Mouse (Mus musculus): ENCODE measurements around the gene Mrpl35. TPM values are rescaled to one million over a fixed set of nuclear protein-coding genes. Genes with fewer than 3 reads are reported as not detected.

The Mrpl35 gene
- polyA plus RNA-seq, 1 experiment from 2014 or later, result 65.2 TPM

- H3K27ac ChIP-seq (replicated peaks), result no peak overlapping the region
- ATAC-seq (ENCODE audit: low FRiP score, low TSS enrichment) (peak; percentile 93), DNase-seq (ENCODE audit: low spot score) (peak; percentile 90)
- H3K9me3 ChIP-seq (ENCODE audit: control insufficient read depth, low read length), result no peaks in the 10 kb centered on the region
- under 1% methylated on average over 19 of the region's 19 CpGs for WGBS
- H3K4me2 ChIP-seq (replicated peaks; ENCODE audit: low read depth), result peak overlapping the region; percentile 63
- no peaks in the 10 kb centered on the region for H3K4me1 ChIP-seq (replicated peaks; ENCODE audit: control insufficient read depth, insufficient read depth)
- no peaks in the 10 kb centered on the region for H3K27me3 ChIP-seq (ENCODE audit: control insufficient read depth, insufficient read depth, low read length)
- peaks cover under 1% of the 10 kb centered on the region; the same call in 1 of the 2 replicates for H3K36me3 ChIP-seq (ENCODE audit: control insufficient read depth, insufficient read depth, low read length)
- H3K4me3 ChIP-seq (ENCODE audit: low read depth, low read length), result peak overlapping the region; percentile 63
- H3K9ac ChIP-seq (ENCODE audit: low read length), result peak overlapping the region; percentile 66
- TF ChIP-seq EP300 (optimal IDR thresholded peaks at IDR 0.05) (peak; percentile 67), CTCF (IDR thresholded peaks at IDR 0.05; ENCODE audit: low read depth) (no peak)
Observed at GRCm38 (mm10) chr6:71823488-71823887, 3.3 kb downstream of the Mrpl35 start.

GRCm38 (mm10) chr6:71823085-71823484 lies 3.7 kb downstream of the Mrpl35 start:
- DNase-seq (ENCODE audit: low spot score) (no peak), ATAC-seq (ENCODE audit: low FRiP score, low TSS enrichment) (no peak)
- Histone ChIP-seq H3K9me3 (ENCODE audit: control insufficient read depth, low read length) (no peaks in the 10 kb centered on the region), H3K27me3 (ENCODE audit: control insufficient read depth, insufficient read depth, low read length) (no peaks in the 10 kb centered on the region), H3K4me3 (ENCODE audit: low read depth, low read length) (peak overlapping the region; percentile 63), H3K36me3 (ENCODE audit: control insufficient read depth, insufficient read depth, low read length) (peaks cover 4% of the 10 kb centered on the region; the same call in 1 of the 2 replicates), H3K4me2 (replicated peaks; ENCODE audit: low read depth) (peak overlapping the region; percentile 63), H3K27ac (replicated peaks) (no peak overlapping the region), H3K9ac (ENCODE audit: low read length) (peak overlapping the region; percentile 66), H3K4me1 (replicated peaks; ENCODE audit: control insufficient read depth, insufficient read depth) (no peaks in the 10 kb centered on the region)
- TF ChIP-seq EP300 (optimal IDR thresholded peaks at IDR 0.05) (no peak), CTCF (IDR thresholded peaks at IDR 0.05; ENCODE audit: low read depth) (no peak)
- under 1% methylated on average over 7 of the region's 7 CpGs for WGBS

GRCm38 (mm10) chr6:71819764-71820292 lies 6.9 kb downstream of the Mrpl35 start:
- Histone ChIP-seq H3K4me2 (replicated peaks; ENCODE audit: low read depth) (no peak overlapping the region), H3K36me3 (ENCODE audit: control insufficient read depth, insufficient read depth, low read length) (peaks cover 20% of the 10 kb centered on the region), H3K27me3 (ENCODE audit: control insufficient read depth, insufficient read depth, low read length) (no peaks in the 10 kb centered on the region), H3K4me3 (ENCODE audit: low read depth, low read length) (no peak overlapping the region), H3K9ac (ENCODE audit: low read length) (no peak overlapping the region), H3K9me3 (ENCODE audit: control insufficient read depth, low read length) (no peaks in the 10 kb centered on the region), H3K27ac (replicated peaks) (no peak overlapping the region), H3K4me1 (replicated peaks; ENCODE audit: control insufficient read depth, insufficient read depth) (no peaks in the 10 kb centered on the region)
- DNase-seq (ENCODE audit: low spot score), result no peak
- ATAC-seq (ENCODE audit: low FRiP score, low TSS enrichment), result no peak
- TF ChIP-seq CTCF (IDR thresholded peaks at IDR 0.05; ENCODE audit: low read depth), result no peak
- no peak for TF ChIP-seq EP300 (optimal IDR thresholded peaks at IDR 0.05)
- 92% methylated on average over 5 of the region's 5 CpGs for WGBS

- Histone ChIP-seq H3K27ac (replicated peaks) (no peak overlapping the region), H3K4me2 (replicated peaks; ENCODE audit: low read depth) (no peak overlapping the region), H3K27me3 (ENCODE audit: control insufficient read depth, insufficient read depth, low read length) (no peaks in the 10 kb centered on the region), H3K4me3 (ENCODE audit: low read depth, low read length) (no peak overlapping the region), H3K4me1 (replicated peaks; ENCODE audit: control insufficient read depth, insufficient read depth) (no peaks in the 10 kb centered on the region), H3K9me3 (ENCODE audit: control insufficient read depth, low read length) (no peaks in the 10 kb centered on the region), H3K9ac (ENCODE audit: low read length) (no peak overlapping the region), H3K36me3 (ENCODE audit: control insufficient read depth, insufficient read depth, low read length) (peaks cover 16% of the 10 kb centered on the region)
- DNase-seq (ENCODE audit: low spot score), result no peak
- no peak for TF ChIP-seq EP300 (optimal IDR thresholded peaks at IDR 0.05)
- no peak for TF ChIP-seq CTCF (IDR thresholded peaks at IDR 0.05; ENCODE audit: low read depth)
- 84% methylated on average over 2 of the region's 2 CpGs for WGBS
- no peak for ATAC-seq (ENCODE audit: low FRiP score, low TSS enrichment)
Observed at GRCm38 (mm10) chr6:71812820-71813219, 13.9 kb downstream of the Mrpl35 start.

DNA sequence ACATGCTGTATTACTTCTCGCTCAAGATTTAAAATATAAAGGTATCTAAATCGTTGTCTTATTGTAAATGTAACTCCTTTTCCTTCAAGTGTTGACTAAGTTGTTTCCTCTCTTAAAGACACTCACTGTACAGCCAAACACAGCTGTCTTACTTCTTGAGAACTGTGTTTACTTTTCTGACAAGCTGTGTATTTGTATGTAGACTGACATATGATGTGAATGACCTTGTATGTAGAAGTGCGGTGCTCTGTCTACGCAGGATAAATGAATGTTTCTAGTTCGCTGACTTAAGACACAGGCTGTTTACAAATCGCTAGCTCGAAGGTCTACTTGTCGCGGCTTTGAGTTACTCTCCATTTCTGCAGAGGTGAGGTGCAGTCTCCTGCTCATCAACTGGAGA lies 16.9 kb downstream of the Mrpl35 start:
- no peak overlapping the region for H3K4me2 ChIP-seq (replicated peaks; ENCODE audit: low read depth)
- no peak for ATAC-seq (ENCODE audit: low FRiP score, low TSS enrichment)
- no peak for TF ChIP-seq EP300 (optimal IDR thresholded peaks at IDR 0.05)
- TF ChIP-seq CTCF (IDR thresholded peaks at IDR 0.05; ENCODE audit: low read depth), result no peak
- 43% methylated on average over 9 of the region's 9 CpGs for WGBS
- H3K27ac ChIP-seq (replicated peaks), result no peak overlapping the region
- H3K36me3 ChIP-seq (ENCODE audit: control insufficient read depth, insufficient read depth, low read length), result peaks cover 3% of the 10 kb centered on the region; the same call in 1 of the 2 replicates
- H3K27me3 ChIP-seq (ENCODE audit: control insufficient read depth, insufficient read depth, low read length), result no peaks in the 10 kb centered on the region
- H3K4me3 ChIP-seq (ENCODE audit: low read depth, low read length), result no peak overlapping the region
- DNase-seq (ENCODE audit: low spot score), result no peak
- H3K9ac ChIP-seq (ENCODE audit: low read length), result no peak overlapping the region
- H3K9me3 ChIP-seq (ENCODE audit: control insufficient read depth, low read length), result no peaks in the 10 kb centered on the region
- H3K4me1 ChIP-seq (replicated peaks; ENCODE audit: control insufficient read depth, insufficient read depth), result no peaks in the 10 kb centered on the region

GRCm38 (mm10) chr6:71806713-71807112 lies 20.1 kb downstream of the Mrpl35 start:
- Histone ChIP-seq H3K4me1 (replicated peaks; ENCODE audit: control insufficient read depth, insufficient read depth) (no peaks in the 10 kb centered on the region), H3K4me2 (replicated peaks; ENCODE audit: low read depth) (no peak overlapping the region), H3K36me3 (ENCODE audit: control insufficient read depth, insufficient read depth, low read length) (no peaks in the 10 kb centered on the region), H3K27me3 (ENCODE audit: control insufficient read depth, insufficient read depth, low read length) (no peaks in the 10 kb centered on the region), H3K9me3 (ENCODE audit: control insufficient read depth, low read length) (no peaks in the 10 kb centered on the region), H3K27ac (replicated peaks) (no peak overlapping the region), H3K4me3 (ENCODE audit: low read depth, low read length) (no peak overlapping the region), H3K9ac (ENCODE audit: low read length) (no peak overlapping the region)
- DNase-seq (ENCODE audit: low spot score), result no peak
- no peak for TF ChIP-seq EP300 (optimal IDR thresholded peaks at IDR 0.05)
- no peak for TF ChIP-seq CTCF (IDR thresholded peaks at IDR 0.05; ENCODE audit: low read depth)
- WGBS, result 24% methylated on average over 1 of the region's 1 CpGs
- no peak for ATAC-seq (ENCODE audit: low FRiP score, low TSS enrichment)
